Mouse (Mus musculus) small intestine, adult 2 months (tissue): Measurements from ENCODE around the gene Chsy1.

Source experiments
- CTCF ChIP-seq: fragments of 200-500 bp; IDR thresholded peaks from 2 replicates; pipeline ENCODE4 v1.5.1; 2012; ENCODE audit warnings: low read depth, mild to moderate bottlenecking, control low read depth, inconsistent platforms, low read length, moderate library complexity, mixed read lengths; ENCODE audit not compliant: insufficient replicate concordance, insufficient read length; ENCODE audit errors: extremely low read depth
- POLR2A ChIP-seq: fragments of 200-500 bp; IDR thresholded peaks from 2 replicates; pipeline ENCODE4 v1.6.1; 2012; ENCODE audit warnings: low read depth, mild to moderate bottlenecking, control low read depth, inconsistent platforms, low read length, moderate library complexity

DNA sequence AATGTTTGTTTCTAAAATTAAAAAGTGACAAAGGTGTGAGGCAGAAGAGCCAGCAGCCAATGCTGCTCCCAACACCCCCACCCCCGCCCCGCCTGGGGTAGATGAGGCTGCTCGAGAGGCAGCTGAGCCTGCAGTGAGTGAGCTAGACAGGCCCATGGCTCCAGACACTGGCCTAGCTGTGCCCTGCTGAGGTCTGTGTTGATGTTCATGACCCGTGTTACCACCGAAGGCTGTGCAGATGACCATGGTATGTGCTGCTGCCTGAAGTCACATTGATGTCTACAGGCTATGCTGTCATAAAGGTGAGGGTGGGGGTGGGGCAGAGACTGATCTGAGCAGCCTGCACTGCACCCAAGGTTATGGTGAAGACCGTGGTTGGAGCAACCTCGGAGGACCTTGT, 10.5 kb upstream of the Chsy1 start:
- TF ChIP-seq CTCF (no peak), POLR2A (no peak)
